Mouse (Mus musculus) mesoderm, embryonic 11.5 days (tissue): ENCODE measurements around the gene Ranbp3l.
"Not testable (repeated sequence)": the region's sequence is repeated elsewhere in the genome, so short reads cannot be mapped to it uniquely, and the experiment has no call there.

Experiments
- DNase-seq: peaks from one replicate; pipeline ENCODE4 v3.0.0-alpha.2; 2012; ENCODE audit warnings: low read depth, low spot score

Ranbp3l gene

DNA sequence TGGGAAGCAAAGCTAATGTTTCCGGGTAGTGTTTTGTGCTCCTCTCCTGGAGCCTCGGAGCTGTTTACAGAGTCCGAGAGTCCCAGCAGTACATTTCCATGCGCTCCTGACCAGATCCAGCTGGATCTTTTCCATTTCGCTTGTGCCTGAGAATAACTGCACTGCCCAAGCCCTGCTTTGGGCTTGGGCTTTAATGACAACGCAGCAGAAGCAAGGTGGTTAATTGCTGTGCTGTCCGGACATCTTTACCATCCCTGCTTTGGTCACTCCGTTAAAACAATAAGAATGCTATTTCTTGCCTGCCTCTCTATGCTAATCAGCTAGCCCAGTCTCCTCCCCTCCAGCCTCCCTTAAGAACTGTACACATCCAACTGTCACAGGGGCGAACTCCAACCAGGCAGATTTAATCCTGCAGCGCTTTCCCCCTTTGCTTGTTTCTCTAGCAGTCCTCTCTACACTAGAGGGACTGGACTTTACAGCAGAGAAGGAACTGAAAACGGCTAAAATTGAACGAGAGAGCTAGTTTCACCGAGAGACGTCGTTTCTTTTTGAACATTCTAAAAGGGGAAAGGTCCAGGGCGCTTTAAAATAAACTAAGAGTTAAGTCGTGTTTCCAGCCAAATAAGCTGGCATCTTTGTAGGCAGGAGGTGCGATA lies at the start of gene Ranbp3l:
Gene Ranbp3l, plus strand, starts transcription at position 377 of the 656 bp plus-strand sequence.
- DNase-seq: no peak

DNA sequence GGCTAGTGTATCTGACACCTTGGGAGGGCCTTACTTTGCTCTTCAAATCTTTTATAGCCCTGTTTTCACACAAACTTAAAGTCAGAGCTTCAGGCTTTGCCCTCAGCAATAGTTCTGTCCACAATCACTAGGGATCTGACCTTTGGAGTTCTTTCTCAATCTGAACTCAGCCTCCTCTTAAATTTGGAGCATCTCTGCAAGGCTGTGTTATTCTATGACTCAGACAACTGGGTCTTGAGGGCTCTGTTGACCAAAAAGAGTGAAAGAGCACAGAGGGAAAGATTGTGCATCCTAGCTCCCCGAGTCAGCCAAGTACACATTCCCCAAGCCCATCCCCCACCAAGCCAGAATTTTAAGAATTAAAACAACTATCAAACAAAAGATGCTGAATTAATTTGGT lies 37.7 kb upstream of the Ranbp3l start:
- no peak for DNase-seq

DNA sequence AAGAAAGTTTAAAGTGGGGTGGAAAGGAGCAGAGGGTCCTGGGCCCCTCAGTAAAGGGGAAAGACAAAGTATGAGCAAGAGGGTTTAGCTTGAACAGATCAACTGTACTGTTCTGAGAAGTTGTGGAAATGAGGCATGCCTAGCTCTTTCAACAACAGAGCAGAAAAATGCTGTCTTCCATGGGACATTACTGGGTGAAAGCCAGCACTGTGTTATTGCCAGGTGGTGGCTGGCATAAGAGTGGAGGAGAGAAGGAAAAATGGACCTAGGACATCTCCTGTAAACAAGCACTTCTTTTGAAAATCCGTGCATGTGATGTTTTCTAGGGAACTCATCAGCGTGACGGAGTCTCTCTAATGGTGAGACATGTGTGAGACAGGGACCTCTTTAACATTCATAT lies 30.8 kb upstream of the Ranbp3l start:
- no peak for DNase-seq

DNA sequence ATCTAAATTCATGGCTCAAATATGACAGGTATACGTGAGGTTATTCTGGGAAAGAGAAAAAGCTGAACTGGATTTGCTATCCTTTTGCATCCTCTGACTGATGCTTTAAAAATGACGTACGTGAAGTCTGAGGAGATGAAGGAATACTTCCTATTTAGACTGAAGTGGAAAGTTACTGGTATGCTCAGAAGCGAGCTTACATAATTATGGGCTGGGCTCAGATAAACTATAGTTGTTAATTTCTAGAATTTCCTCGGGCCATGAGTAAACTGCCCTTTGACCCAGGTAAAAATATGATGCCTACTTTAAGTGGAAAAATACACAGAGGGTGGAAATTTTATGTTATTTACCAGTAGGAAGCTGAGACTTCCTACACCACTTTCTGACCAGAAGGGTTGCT lies 26.9 kb upstream of the Ranbp3l start:
- DNase-seq: no peak

DNA sequence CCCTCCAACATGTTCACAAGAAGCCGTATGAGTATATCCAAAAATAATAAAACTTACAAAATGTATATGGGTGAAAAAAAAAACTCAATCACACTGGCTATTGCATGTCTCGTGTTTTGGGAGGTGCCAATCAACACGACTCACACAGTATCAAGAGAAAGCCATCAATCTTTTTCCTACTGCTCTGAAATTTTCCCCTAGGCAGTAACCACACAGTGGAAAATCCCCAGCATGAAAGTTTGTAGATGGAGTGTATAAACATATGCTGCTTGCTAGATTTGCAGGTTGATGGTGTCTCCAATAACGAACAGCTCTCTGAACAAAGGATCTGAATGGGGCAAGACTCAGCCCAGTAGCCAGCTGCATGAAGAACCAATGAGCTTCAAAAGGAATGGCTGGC lies 16.9 kb upstream of the Ranbp3l start:
- DNase-seq: no peak

DNA sequence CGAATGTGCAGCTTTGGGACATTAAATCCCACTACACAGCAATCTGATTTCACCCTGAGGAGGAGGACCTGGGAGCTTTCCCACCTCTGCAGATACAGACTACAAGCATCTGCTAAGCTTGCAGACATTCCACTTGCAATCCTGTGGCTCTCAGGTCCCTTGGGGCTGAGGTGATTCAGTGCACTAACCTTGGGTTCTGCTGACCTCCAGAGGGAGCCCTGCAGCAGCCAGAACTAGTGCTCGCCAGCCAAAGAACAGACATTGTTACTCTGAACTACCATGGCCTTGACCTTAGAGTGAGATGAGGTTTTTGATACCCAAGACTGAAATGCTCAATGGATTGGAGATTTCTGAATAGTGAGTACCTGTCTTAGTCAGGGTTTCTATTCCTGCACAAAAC lies 4.4 kb upstream of the Ranbp3l start:
- DNase-seq: peak; percentile 17

DNA sequence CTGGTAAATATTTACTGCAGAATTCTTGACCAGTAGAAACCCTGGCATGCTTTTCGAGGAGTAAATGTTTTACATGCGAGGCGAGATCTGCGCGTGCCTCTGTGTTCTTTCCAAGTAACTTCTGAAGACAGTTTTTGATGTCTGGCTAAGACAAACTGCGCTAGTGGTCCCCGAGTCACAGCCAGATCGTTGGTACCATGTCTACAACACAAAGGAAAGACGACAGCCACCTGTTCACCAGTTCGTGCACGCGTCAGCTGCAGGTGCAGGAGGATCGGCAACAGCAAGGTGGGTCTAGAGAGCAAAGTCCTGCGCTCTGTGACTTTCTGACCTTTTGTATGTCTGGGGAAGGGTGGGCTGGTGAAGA lies 463 bp downstream of the Ranbp3l start:
- no peak for DNase-seq

DNA sequence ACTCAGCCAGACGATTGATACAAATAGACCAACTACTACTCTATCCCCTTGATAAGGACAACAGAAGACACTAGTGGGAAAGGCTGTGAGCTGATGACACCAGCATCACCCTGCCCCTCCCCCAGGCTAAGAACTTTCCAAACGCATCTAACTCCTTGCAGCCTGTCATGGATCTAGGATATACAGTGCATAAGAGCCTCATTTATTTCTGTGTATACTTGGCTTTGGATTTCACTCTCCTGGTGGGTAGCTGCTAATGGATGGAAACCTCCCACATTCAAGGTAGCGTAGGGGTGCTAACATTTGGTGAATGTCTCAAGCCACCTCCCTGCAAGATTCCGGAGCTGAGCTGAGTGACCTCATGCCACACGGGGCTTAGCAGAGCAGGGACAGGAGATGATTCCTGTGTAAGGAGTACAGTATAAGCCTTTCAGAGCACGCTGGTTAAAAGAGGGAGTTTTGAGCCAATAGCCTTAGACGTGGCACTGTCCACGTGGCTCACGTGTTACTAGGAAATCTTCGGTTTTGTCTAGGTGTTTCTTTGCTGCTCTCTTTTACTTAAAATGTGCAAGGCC lies 1.4 kb downstream of the Ranbp3l start:
- DNase-seq: no peak

DNA sequence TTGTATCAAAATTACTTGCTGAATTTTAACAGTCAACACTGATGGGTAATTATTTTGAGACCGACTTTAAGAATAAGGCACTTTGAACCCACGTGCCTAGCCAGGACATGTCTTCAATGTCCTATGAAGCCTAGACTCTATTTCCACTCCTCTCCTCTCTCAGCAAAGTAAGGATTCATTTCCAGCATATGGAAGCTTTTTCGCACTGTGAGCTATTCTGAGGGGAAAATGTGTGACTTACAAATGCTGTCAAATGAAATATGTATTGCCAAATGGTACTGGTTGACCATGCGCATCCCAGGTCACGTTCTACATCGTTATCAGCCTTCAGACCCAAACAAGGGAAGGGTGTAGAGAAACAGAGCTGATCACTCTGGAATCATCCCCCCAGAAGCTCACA lies 23.5 kb downstream of the Ranbp3l start:
- DNase-seq: no peak

DNA sequence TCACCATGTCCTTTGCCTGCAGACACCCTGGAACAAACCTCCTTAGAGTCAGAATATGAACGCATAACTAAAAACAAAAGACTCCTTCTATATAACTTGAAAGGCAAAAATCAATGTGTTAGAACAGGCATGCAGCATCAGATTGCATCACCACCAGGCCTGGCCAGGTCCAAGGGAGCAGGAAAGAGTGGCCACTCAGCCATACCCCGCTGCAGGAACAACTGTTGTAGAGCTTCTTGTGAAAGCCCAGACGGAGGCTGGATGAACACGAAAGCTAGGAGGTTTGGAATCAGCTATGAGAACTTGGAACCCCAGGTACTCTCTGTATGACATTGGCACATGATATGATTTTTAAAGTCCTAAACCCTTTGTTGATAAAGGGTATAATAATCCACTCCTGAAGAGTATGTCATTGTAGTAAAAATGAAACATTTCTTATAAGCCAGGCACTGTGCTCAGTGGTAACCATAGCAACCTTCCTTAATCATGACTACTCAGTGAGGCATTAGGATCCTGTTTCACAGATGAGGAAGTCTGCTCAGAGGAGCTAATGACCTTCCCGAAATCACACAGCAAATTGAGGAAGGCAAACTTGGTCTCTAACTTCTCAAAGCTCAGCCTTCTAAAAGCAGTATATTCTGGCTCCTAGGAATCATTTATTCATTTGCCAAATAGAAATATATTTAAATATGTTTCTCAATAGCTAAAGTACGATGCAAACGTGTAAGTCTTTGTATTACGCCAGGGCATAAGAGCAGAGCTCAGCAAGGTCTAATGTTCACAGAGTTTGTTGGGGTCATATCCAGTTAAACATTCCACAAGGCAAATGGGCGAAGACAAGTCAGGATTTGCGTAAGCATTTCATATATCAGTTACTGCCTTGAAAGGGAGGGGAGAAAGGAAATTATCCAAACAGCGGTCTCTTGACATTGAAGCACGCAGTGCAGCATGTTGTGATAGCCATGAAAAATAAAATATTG lies 24.4 kb downstream of the Ranbp3l start:
- DNase-seq: no peak

DNA sequence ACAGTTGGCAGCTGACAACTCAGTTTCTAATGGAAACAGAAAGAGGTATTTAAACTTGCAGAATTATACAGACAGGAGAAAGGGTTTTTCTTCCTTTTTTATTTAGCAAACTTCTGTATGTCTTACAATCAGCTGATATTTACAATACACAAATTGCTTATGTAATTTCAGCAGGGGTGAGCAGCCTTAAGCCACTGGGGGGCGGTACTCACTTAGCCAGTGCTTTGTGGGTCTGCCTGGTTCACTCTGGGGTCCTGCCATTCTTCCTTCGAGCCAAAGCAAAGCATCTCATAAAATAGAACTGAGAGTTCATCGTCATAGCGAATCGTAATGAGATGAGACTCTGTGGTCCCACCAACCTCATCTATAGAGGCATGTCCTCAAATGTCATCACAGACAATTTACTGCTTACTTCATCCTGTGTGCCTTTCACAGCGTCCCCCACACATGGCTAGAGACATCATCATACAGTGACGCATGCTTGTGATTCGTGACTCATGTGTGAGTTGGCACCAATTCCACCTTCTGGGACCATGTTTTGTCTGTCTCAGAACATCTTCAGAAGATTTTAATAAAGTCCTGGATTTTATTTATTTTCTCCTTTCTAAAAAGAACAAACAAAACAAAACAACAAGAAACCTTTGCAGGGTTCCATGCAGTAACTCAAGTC lies 27.0 kb downstream of the Ranbp3l start:
- DNase-seq: no peak

DNA sequence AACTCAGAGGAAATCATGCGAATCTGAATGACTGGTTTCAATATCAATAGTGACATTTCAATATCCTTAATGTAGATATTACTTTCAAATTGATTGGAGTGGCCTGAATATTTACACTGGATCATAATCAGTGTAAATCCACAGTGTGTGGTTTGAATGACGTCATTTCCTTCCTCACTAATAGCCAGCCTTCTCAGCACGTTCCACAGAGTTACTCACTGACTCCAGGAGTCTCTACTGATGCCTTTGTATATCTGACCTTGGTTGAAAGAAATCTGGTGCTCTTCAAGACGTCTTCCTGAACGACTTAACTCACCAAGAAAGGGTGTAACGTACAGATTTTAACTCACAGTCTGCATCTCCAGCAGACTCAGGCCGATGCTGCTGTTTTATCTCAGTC lies 27.7 kb downstream of the Ranbp3l start:
- no peak for DNase-seq

DNA sequence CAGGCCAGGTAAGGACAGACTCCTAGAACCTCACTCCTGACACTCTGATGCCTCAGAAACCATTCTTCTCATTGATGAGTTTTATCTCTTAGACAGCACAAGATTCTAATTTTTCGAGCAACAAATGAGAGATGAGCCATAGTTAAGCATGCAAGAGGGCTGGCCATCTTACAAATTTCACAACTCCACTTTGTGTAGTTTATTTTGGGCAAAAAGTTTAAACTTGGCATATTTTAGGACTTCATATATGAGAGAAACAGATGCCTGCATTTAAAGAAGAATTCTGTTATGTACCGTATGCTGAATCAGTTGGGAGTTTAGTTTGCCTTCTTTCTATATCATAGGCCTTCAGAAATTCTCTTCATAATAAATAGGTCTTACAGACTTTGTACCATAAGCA lies 35.0 kb downstream of the Ranbp3l start:
- DNase-seq: no peak

DNA sequence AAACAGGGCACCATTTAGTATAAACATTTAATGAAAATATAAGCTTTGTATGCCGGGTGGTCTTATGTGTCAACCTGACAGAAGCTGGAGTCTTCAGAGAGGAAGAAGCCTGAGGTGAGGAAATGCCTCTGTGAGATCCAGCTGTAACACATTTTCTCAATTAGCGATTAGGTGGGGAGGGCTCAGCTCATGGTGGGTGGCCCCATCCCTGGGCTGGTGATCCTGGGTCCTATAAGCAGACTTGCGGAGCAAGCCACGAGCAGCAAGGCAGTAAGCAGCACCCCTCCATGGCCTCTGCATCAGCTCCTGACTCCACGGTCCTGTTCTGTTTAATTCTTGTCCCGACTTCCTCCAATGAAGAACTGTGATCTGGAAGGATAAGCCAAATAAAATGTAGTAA lies 41.4 kb downstream of the Ranbp3l start:
- no peak for DNase-seq

DNA sequence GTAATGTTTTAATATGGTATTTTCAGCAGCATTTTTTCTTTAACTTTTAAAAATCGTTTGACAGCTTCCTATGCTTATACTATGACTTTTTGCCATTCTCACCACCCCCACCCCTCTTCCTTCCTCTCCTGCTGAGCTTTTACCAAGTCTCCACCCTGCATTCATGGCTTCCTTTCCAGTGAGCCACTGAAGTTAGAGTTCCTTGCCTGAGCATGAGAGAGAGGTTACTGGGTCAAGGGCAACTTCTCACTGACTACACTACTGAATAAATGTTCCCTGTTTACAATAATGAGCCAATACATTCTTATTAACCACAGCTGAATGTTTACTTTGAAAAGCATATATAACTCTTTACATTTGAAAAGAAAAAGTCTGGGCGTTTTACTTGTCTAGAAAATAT lies 46.8 kb downstream of the Ranbp3l start:
- no peak for DNase-seq

DNA sequence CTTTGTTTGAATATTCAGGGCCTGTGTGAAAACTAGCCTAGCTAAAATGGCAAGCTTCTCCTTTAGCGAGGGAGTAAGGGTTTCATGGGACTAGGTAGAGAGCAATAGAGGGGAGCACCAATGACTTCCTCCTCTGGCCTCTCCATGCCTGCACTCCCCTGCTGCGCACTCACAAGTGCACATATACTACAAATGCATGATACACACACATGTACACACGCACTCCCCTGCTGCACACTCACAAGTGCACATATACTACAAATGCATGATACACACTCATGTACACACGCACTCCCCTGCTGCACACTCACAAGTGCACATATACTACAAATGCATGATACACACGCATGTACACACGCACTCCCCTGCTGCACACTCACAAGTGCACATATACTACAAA lies 47.7 kb downstream of the Ranbp3l start:
- DNase-seq: not testable (repeated sequence)

DNA sequence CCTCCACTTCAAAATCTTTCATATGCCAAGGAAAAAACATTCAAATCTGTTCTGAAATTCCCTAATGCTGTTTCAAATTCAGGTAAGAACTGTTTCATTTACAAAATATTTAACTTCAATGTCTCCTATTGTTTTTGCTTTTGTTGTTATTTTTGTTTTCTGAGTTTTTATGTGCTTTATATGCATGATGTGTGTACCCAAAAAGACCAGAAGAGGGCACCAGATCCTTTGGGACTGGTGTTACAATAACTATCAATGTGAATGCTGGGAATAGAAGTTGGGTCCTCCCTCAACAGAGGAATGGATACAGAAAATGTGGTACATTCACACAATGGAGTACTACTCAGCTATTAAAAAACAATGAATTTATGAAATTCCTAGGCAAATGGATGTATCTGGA lies 88.0 kb downstream of the Ranbp3l start:
- no peak for DNase-seq

DNA sequence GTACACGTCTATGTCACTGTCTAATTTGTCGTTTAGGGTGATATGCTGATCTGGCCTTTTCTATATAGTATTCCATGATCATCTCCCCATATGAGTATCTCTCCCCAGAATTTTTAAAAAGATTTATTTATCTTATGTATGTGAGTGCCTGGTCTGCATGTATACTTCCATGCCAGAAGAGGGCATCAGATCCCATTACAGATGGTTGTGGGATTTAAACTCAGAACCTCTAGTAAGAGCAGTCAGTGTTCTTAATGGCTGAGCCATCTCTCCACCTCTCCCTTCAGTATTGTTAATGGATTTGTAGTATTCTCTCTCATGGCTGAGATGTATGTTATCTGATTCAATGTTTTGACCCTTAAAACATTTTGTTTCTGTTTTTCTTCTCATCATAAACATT lies 92.1 kb downstream of the Ranbp3l start:
- DNase-seq: no peak

DNA sequence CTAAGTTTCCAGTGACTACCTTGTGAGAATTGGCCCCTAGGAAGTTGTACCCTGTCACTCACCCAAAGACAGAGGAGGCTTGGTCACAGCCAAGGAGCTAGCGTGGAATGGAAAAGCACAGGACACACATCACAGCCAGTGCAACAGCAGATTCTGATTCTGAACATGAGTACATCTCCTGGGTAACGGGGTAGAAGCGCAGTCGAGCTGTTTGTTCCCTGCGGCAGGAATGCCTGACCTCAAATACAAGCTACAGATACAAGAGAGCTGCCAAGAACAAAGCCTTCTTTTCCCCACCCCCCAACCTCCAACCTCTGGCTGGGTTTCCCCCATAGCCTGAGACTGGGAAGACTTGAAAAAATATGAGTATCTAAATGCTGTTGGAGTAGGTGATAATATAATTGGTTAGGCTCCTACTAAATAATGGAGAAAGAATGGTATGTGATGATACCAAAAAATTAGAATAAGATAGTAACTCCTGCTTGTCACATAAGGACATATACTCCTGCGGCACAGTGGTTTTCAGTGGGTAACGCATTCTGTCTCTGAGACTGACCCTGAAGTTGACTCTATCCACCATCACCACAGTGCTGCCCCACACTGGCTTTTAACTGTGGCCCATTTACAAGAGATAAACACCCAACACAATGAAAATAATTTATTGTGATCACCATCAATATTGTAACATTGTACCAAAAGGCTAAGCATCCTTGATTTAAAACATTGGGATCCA lies 93.6 kb downstream of the Ranbp3l start:
- DNase-seq: no peak

DNA sequence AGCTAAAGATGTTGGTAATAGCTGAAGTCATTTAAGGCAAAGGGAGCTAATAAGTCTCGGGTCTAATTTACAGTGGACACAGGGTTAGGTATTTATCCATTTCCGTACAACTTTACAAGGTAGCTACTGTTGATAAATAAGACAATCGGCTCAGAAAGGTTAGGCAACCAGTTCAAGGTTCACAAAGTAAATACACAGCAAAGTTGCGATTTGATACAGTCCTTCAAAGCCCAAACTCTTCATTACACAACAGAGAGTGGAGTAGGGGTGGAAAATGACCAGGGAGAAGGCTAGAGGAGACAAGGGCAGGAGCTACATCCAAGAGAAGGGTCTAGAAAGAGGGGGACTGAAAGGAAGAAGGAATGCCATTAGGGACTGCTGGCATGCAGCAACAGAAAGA lies 101.1 kb downstream of the Ranbp3l start:
- no peak for DNase-seq

DNA sequence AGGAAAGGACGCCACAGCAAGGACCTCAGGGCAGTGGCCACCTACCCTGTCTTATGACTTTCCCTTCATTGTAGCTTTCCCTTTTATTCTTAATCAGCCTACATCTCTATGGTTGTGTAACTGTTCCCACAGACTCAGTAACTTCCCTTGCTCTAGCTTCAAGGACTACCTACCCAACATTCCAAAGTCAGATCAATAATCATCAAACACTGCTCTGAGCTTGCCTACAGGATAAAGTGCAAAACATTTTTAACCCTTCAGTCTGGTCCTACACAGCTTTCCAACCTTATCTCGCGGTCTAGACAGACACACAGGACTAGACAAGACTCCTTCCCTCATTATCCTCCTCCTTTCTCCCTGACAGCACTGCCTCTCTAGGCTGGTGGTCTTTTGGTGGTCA lies 102.6 kb downstream of the Ranbp3l start:
- no peak for DNase-seq
